Mouse (Mus musculus) CD4-positive, CD25-positive, alpha-beta regulatory T cell, adult 4 months (primary cell): ENCODE measurements around the gene Chka. TPM values are rescaled to one million over a fixed set of nuclear protein-coding genes. Genes with fewer than 3 reads are reported as not detected.

Experiments used
- ATAC-seq: one replicate; pipeline ENCODE4 v1.8.0; 2017
- polyA plus RNA-seq, 2 experiments: library from polyadenylated mRNA; unstranded; fragments of 100-300 nt; shearing (Covaris generic); gene quantifications; one replicate each; pipeline ENCODE4 v1.2.1; 2017

Gene Chka
- polyA plus RNA-seq, result 1 to 10 TPM; 2.5 to 3.7 TPM

GRCm38 (mm10) chr19:3851502-3851962 lies at the start of gene Chka:
TSS of gene Chka (plus strand) at chr19:3851773.
- peak; percentile 99 for ATAC-seq

- peak; percentile 47 for ATAC-seq
These were observed 46.0 kb upstream of the Chka start for GRCm38 (mm10) chr19:3805526-3805925.

DNA sequence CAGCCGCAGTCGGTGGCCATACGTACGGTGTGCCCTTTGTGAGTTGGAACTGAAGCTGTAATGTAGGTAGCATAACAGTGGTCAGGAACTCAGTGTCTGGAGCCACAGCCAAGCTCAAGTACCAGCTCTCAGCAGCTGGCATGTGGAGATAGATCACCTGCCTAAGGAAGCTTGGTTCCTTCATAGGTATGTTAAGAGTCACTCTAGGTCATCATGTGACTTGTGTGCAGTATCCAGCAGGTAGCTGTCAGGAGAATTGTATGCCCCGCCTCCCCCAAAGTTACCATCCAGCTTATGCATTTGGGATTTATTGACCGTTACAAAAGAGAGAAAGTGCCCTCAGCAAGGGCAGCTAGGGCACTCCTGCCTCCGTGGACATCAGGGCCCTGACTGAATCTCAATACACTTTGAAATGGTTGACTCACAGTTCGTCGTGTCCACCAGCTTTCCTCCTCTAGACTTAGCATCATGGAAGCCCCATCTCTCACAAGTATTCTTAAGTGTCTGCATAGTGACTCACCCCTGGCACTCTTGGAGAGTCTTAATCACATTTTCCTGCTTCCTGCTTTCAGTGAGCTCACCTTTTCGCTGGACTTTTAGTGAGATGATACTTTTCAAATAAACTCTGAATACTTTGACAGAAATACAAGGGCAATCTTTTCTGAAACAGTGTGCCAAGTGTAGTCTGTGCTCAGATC lies 40.9 kb upstream of the Chka start:
- no peak for ATAC-seq

DNA sequence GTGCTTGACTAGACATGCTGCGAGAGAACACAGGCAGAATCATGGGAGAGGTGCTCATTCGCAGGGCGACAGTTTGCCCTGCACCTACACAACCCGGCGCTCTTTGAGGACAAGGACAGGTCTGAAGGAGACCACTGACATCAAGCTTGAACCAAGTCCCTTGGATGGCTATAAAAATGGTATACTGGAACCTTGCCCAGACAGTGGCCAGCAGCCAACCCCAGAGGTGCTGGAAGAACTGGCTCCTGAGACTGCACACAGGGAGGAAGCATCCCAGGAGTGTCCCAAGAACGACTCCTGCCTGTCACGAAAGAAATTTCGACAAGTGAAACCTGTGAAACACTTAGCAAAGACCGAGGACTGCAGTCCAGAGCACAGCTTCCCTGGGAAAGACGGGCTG lies 37.1 kb upstream of the Chka start:
- no peak for ATAC-seq

DNA sequence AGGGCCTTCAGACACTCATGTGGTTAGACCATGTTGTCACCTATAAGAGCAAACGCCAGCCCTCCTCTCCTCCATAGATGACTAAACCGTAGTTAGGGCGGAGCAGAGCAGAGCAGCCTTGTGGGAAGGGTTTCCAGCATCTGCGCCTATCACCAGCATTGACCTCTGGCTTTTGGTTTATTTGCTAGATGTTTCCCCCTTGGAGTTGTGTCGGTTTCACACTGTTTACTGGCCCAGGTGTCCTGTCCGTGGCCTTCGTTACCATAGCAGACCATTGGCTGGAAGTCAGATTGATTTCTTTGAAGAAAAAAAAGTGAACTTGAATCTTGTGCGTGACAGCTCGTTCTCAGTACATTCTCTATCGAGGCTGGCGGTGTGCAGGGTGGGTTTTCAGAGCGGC lies 35.7 kb upstream of the Chka start:
- ATAC-seq, result no peak

DNA sequence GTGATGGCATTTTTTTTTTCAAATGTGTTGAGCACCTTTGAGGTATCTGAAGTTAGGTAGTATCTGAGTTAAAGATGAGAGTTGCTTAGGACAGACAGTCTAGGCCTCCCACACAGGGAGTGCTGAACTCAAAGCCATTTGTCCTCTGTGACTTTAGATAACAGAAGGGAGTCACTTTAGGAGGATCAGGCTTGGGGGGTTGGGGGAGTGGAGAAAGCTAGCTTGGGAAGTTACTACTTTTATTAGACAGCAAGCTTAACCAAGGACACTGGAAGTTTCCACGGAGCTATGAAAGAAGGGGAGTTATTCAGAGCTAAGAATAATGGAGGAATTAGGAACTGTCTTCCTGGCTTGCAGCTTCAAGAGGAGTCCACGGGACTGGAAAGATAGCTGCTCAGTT lies 32.5 kb upstream of the Chka start:
- ATAC-seq, result no peak

- no peak for ATAC-seq
These were observed 31.6 kb upstream of the Chka start for GRCm38 (mm10) chr19:3819899-3820444.

DNA sequence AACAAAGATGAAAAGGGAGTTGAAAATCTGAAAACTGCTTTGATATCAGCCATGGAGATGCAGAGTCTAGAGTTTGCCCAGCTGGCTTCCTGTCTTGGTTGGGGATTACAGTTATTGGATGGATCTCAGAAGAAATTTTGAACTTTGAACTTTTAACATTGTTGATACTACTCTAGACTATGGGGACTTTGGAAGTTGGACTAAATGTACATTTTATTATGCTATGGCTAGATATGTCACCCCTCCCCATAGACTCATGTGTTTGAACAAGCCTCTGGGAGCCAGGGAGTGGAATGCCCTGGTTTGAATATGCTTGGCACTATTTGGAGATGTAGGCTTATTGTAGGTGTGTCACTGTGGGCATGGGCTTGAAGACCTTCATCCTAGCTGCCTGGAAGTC lies 26.5 kb upstream of the Chka start:
- ATAC-seq, result no peak

DNA sequence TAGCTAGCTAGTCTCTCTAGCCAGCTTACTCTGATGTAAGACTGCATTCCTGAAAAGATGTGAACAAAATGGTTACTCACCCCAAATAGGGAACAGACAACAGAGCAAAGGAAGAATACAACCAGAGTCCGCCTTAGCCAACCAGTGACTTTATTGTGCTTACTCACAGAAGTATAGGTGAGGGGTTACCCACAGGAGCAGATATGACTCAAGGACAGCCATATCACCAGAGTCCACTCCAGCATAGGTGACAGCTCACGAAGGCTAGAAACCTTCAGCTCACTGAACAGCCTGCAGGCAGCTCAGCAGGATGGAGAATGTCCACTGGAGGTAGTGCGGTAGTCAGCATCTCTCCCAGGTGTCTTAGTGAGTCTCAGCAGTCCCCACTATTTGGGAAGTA lies 21.7 kb upstream of the Chka start:
- ATAC-seq, result no peak

GRCm38 (mm10) chr19:3831716-3832115 lies 19.9 kb upstream of the Chka start:
- ATAC-seq, result no peak

- ATAC-seq, result no peak
These were observed 18.7 kb upstream of the Chka start for GRCm38 (mm10) chr19:3832851-3833353.

DNA sequence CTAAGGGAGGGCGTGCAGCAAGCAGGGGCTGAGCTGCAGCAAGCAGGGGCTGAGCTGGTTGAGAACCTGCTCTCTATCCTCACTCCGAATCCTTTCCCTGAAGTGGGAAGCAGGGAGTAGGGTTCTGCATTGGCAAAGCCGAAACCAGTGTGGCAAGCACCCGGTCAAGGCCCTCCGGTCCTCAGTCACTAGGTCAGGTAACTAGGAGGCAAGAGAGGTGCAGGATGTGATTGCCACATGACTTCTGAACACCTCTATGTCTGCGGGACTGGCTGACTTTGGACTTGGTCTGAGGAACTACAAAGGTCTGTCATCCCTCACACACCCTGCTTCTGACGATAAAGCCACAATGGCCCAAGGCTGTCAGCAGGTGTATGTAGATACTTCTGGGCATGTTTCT lies 17.3 kb upstream of the Chka start:
- ATAC-seq, result no peak

DNA sequence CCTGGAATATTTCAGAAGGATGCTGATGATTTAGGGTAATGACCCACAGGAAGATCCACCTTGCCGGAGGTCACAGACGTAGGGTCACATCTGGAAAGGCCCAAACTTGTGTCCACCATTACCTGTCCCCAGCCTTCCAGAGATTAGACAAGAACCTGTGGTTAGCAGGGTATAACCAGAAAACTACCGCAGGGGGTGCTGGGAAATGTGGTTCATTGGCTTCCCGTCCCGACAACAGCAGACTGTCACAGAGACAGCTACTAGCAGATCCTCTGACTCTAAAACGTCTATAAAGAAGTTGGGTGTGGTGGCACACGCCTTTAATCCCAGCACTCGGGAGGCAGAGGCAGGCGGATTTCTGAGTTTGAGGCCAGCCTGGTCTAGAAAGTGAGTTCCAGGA lies 14.8 kb upstream of the Chka start:
- ATAC-seq, result no peak

GRCm38 (mm10) chr19:3838931-3839330 lies 12.6 kb upstream of the Chka start:
- ATAC-seq, result no peak

DNA sequence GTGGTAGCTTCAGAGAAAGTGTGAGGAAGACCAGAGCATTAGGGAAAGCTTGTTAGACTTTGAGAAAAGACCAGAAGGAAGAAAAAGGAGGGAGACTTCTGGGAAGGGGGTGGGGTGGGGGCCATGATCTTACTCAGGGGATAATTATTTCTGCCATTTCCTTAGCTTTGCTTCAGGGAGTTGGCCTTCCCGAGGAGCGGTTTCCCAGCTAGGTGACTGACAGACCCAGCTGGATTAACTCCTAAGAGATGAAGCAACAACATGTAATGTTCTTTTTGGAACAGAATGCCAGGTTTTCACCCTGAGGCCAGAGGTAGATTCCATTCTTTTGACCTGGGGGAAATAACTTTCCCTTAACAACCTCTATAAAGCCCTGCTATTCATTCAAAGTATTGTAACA lies 11.9 kb upstream of the Chka start:
- no peak for ATAC-seq

- no peak for ATAC-seq
These were observed 11.3 kb upstream of the Chka start for GRCm38 (mm10) chr19:3840214-3840651.

DNA sequence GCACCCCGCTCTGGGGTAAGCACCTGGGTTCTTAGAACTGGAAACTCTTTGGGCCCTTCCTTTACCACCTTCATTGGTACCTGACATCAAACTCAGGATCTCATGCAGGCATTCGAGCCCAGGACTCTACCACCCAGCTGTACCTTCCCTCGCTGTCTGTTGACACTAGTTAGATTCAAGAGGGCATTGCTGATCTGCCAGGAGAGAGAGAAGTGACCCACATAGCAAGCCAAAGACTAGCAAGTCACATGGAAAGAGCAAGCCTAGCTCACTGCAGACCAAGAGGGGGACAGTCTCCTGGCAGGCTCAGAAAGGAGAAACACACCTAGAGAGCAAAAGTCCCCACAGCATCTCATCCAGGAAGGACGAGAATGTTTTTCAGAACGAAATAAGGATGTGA lies 10.9 kb upstream of the Chka start:
- ATAC-seq, result no peak

DNA sequence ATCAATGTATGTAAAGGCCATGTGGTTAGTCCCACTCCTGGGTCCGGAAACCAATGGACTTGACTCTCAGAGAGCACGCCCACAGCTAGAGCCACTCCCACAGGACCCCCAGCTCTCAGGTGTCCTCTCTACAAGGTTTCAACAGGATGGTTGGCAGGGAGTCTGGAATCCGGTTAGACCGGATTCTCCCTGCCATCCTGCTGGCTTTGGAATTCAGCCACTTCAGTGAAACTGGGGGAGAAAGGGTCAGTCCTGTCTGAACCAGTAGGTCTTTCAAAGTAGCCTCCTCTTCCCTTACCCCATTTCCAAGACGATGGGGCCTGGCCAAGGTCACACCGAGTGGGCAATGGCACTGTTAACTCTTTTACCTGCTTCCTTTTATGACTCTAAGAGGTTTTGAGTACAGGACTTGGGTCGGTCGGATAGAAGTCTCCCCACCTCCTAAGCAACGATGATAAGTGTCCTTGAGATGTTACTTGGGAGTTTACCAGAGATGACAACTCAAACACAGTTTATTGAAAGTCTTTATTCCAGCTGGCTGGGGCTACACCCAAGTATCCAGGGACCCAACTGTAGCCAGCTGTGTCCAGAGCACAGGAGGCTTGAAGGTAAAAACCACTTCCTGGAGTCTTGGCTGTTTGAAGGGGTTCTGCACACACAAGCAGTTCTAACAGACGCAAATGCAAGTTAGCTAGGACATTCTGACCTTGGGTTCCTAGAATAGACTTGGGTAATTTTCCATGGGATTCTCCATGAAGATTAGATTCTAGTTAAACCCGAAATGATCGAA lies 9.0 kb upstream of the Chka start:
- no peak for ATAC-seq

DNA sequence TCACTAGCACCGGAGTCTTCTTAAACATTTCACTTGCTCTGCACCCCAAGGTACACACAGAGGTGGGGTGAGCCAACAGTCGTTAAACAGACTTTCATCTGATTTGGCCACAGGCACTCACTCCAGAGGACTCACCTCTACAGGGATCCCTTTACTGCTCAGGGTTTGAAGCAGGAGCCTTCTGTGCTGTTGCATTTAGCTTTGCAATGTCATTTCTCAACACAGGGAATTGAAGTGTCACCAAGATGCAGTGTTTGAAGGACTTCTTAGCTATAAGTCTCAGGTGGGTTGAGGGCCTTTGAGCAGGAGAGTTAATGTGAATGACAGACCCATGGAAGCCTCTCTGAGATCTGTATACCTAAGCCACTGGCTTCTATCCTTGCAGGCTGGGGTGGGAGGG lies 7.9 kb upstream of the Chka start:
- ATAC-seq, result no peak

DNA sequence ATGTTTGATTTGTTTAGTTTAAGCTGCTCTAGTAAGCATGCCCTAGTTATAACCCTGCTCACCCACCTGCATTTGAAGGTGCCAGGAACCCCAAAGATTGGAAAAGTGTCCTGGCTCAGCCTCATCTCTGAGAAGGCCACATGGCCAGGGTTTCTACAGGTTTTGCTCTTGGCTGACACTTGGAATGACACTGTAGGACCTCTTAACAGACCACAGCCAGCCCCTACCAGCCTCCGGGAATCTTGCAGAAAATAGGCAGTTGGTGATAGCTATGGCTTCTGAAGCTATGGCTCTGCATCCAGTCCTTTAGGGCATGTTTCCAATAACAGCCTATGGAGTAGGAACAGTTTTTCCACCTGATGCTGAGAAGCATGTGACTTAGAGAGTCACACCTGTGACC lies 6.7 kb upstream of the Chka start:
- ATAC-seq, result no peak

DNA sequence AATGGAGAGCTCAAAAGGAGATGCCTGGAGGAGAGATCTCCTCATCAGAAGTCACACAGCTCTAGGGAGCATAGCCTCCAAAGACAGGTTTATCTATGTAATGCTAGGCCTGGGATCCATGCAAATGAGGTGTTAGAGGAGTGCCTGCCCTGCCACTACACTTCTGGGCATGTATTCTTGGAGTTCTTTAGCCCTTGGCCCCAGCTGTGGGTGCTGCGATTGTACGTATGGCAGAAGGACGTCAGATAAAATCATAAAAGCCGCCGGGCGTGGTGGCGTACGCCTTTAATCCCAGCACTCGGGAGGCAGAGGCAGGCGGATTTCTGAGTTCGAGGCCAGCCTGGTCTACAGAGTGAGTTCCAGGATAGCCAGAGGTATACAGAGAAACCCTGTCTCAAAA lies 6.2 kb upstream of the Chka start:
- ATAC-seq, result no peak

DNA sequence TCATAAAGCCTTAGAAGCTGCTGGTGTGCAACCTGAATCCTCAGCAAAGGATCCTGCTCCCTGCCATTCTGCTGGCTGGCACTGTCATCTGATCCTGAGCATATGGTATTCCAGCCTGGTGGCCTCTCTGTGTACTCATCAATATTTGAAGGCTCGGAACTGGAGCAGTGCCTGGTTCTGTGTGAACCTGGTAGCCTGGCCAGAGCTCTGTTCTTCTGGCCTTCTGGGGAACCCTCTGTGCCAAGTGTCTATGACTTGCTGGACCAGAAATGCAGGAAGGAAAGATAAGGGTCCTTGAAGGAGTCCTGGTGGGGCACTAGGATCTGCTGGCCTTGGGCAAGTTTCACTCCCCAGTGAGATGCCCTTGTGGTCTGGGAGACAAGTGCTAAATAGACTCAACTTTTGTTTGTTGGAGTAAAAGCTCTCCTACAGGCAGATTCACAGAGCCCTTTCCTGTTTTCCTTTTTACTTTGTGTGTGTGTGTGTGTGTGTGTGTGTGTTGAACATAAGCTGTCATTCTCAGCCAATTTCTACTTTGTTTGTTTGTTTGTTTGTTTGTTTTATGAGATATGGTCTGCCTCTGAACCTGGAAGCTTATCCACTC lies 5.7 kb upstream of the Chka start:
- ATAC-seq, result no peak
